Mouse (Mus musculus) midbrain, embryonic 15.5 days (tissue): Measurements from ENCODE around the gene Gm20388. TPM values are rescaled to one million over a fixed set of nuclear protein-coding genes. Genes with fewer than 3 reads are reported as not detected.

Experiments used
- ATAC-seq: fragments of 200-750 bp; cut with Nextera tagmentation; replicated peaks from 2 replicates; pipeline ENCODE4 v1.8.0; 2017; ENCODE audit warnings: moderate TSS enrichment
- H3K27ac ChIP-seq: fragments of 300-500 bp; sonication (generic); 2 replicates; pipeline ENCODE4 v1.5.1; 2015; ENCODE audit warnings: mild to moderate bottlenecking, inconsistent platforms
- H3K27me3 ChIP-seq: fragments of 300-500 bp; sonication (generic); replicated peaks from 2 replicates; pipeline ENCODE4 v1.6.1; 2015; ENCODE audit warnings: inconsistent platforms
- H3K36me3 ChIP-seq: fragments of 300-500 bp; sonication (generic); replicated peaks from 2 replicates; pipeline ENCODE4 v1.6.1; 2015; ENCODE audit warnings: inconsistent platforms
- H3K4me1 ChIP-seq: fragments of 300-500 bp; sonication (generic); 2 replicates; pipeline ENCODE4 v1.6.1; 2015; ENCODE audit warnings: inconsistent platforms
- H3K4me2 ChIP-seq: fragments of 300-500 bp; sonication (generic); 2 replicates; pipeline ENCODE4 v1.6.1; 2015; ENCODE audit warnings: inconsistent platforms, mild to moderate bottlenecking, moderate library complexity
- H3K4me3 ChIP-seq: fragments of 300-500 bp; sonication (generic); 2 replicates; pipeline ENCODE4 v1.5.1; 2015; ENCODE audit warnings: mild to moderate bottlenecking, inconsistent platforms
- H3K9ac ChIP-seq: fragments of 300-500 bp; sonication (generic); 2 replicates; pipeline ENCODE4 v1.6.1; 2015; ENCODE audit warnings: mild to moderate bottlenecking, inconsistent platforms
- H3K9me3 ChIP-seq: fragments of 300-500 bp; sonication (generic); 2 replicates; pipeline ENCODE4 v1.6.1; 2016; ENCODE audit warnings: inconsistent platforms
- WGBS: fragments of 180-500 bp; shearing (Covaris S2); methylation state at CpG from one replicate; pipeline ENCODE4 v1.1.7; 2015; ENCODE audit warnings: mixed read lengths; 5-methylcytosine and 5-hydroxymethylcytosine counted together
- polyA plus RNA-seq: library from polyadenylated mRNA; unstranded; fragments of >200 nt; fragmentation: Nextera tagmentation; extraction: Ambion mirVana; gene quantifications from 2 replicates; pipeline ENCODE4 v1.2.1, GENCODE M21; 2015

The Gm20388 gene
- polyA plus RNA-seq, 1 experiment from 2014 or later: 5.6 TPM

DNA sequence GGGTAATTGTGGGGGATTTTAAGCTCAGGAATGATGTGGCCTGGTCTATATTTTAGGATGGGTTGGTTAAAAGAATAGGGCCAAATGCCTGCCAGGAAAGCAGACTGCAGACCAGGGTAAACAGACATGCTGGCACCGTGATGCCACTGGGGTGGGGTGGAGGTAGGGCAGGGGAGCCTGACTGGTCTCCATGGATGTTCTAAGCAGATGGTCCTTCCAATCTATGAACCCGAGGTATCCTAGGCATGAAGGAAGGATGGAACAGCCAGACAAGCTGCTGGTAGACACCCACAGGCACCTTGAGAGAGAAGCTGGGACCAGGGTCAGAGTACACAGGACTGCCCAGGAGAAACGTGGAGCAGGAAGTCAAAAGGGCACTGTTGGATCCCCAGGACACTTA is 3936.9 kb downstream of the Gm20388 start:
- no peak for ATAC-seq
- Histone ChIP-seq H3K4me3 (no peak overlapping the region), H3K4me1 (no peaks in the 10 kb centered on the region), H3K9me3 (no peaks in the 10 kb centered on the region), H3K9ac (no peak overlapping the region), H3K36me3 (no peaks in the 10 kb centered on the region), H3K4me2 (no peak overlapping the region), H3K27ac (no peak overlapping the region), H3K27me3 (no peaks in the 10 kb centered on the region)
- WGBS: 70% methylated on average over 3 of the region's 3 CpGs

DNA sequence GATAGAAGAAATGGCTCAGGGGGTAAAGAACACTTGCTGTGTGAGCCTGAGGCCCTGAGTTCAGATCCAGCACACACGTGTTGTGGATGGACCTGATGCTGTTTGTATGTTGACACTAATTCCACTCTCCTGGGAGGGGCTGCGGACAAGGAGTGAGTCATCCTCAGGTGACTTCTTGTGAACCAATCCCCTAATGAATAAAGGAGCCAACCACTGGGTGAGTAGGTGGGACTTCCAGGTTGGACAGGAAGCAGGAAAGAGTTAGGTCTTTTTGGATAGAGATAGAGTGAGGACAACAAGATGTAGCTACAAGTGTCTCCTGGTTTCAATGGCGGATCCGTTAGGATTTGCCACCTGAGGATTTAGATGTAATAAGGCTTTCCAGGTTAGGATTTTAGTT is 3938.7 kb downstream of the Gm20388 start:
- no peak for ATAC-seq
- Histone ChIP-seq H3K9ac (no peak overlapping the region), H3K27ac (no peak overlapping the region), H3K36me3 (no peaks in the 10 kb centered on the region), H3K27me3 (no peaks in the 10 kb centered on the region), H3K4me2 (no peak overlapping the region), H3K4me3 (no peak overlapping the region), H3K9me3 (no peaks in the 10 kb centered on the region), H3K4me1 (no peaks in the 10 kb centered on the region)
- 90% methylated on average over 4 of the region's 4 CpGs for WGBS

DNA sequence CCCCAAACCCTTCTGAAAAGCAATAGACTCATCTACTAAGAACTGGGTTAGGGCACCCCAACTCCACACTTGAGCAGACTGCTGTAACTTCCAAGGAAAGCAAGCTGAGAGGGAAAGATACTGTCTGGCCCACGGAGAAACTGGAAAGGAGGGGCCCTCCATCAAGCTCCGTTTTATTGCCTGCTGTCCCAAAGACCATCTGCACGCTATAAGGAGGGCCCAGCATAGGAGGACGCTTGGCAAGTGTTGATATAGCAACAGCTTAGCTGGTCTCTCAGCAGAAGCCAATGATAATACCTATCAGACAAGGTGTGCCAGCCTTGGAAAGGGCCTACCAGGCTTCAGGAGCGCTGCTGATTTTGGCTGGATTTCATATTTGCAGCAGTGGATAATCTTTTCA is 3940.9 kb downstream of the Gm20388 start:
- no peak overlapping the region for H3K4me3 ChIP-seq
- WGBS: 68% methylated on average over 5 of the region's 5 CpGs

DNA sequence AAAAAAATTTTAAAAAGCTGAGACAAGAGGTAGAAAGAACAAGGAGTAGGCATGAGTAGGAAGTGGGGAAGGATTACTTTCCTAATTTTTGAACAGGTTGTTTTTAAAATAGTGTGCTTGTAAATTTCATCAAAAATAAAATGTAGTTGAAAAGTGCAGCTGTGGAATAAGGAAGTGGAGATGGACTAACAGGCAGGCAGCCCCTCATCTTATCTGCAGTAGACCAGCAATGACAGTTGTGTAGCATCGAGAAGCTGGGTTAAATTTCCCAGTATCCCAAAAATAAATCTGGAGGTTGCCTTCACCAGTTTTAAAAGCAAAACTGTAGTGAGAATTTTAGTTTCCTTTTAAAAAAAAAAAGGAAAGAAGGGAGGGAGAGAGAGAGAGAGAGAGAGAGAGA is 3943.6 kb downstream of the Gm20388 start:
- peaks cover 14% of the 10 kb centered on the region for H3K4me1 ChIP-seq
- H3K36me3 ChIP-seq: no peaks in the 10 kb centered on the region
- H3K4me2 ChIP-seq: no peak overlapping the region
- H3K27ac ChIP-seq: no peak overlapping the region
- no peaks in the 10 kb centered on the region for H3K27me3 ChIP-seq
- ATAC-seq: no peak
- no peak overlapping the region for H3K9ac ChIP-seq
- WGBS: 93% methylated on average over 1 of the region's 1 CpGs
- no peak overlapping the region for H3K4me3 ChIP-seq
- no peaks in the 10 kb centered on the region for H3K9me3 ChIP-seq

More for the DNA sequence above, 3940.9 kb downstream of the Gm20388 start:
- Histone ChIP-seq H3K27me3 (no peaks in the 10 kb centered on the region), H3K27ac (no peak overlapping the region), H3K36me3 (no peaks in the 10 kb centered on the region), H3K9me3 (no peaks in the 10 kb centered on the region), H3K9ac (no peak overlapping the region), H3K4me1 (no peaks in the 10 kb centered on the region), H3K4me2 (no peak overlapping the region)
- no peak for ATAC-seq

DNA sequence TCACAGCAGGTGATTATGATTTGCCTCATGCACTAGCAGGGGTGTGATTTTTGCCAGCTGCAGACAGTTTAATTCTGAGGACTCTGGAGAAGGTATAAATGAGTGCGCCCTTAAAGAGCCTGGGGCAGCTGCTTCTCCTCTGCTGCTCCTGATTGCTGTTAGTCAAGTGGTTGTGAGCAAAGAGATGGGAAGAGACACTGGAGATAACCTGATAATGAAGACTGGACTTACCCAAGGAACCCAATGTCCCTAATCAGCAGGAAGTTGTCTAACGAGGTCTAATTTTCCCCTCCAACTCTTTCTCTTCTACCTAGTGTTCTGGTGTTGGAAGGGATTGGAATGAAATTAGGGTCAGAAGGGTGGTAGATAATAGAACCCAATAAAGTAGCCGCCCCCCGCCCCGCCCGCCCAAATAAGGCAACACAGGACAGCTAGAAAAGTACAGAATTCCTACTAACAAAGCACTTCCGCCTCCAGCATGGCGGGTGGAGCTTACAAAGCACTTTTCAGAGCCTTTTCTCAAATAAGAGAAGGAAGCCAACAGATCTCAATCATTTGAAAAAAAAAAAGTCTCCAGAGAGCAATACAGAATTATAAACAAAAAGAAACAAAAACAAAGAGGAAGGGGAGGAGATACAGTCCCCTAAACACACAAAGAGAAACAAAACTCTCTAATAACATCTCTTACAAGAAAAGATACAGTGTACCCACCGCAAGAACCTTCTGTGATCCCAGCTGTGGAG is 3944.3 kb downstream of the Gm20388 start:
- Histone ChIP-seq H3K4me1 (peaks cover 14% of the 10 kb centered on the region), H3K36me3 (no peaks in the 10 kb centered on the region), H3K27me3 (no peaks in the 10 kb centered on the region), H3K4me2 (no peak overlapping the region), H3K4me3 (no peak overlapping the region), H3K9ac (no peak overlapping the region), H3K27ac (no peak overlapping the region), H3K9me3 (no peaks in the 10 kb centered on the region)
- no peak for ATAC-seq
- WGBS: 88% methylated on average over 9 of the region's 9 CpGs

DNA sequence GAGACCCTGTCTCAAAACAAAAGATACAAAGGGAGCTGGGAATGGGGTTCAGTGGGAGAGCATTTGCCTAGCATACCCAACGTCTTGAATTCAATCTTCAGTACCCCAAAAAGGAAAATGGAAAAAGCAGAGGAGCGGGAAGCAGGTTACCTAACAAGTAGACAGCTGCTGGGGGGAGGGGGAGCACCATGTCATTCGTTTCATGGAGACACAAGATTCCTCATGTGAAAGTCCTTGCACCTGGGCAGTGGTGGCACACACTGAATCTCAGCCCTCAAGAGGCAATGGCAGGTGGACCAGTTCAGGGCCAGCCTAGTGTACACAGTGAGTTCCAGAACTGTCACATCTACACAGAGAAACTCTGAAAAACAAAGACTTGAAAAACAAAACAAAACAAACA is 3946.7 kb downstream of the Gm20388 start:
- H3K36me3 ChIP-seq: no peaks in the 10 kb centered on the region
- no peak overlapping the region for H3K4me2 ChIP-seq
- H3K4me1 ChIP-seq: peaks cover 14% of the 10 kb centered on the region
- ATAC-seq: no peak
- H3K27ac ChIP-seq: no peak overlapping the region
- no peaks in the 10 kb centered on the region for H3K27me3 ChIP-seq
- H3K4me3 ChIP-seq: no peak overlapping the region
- no peak overlapping the region for H3K9ac ChIP-seq
- H3K9me3 ChIP-seq: no peaks in the 10 kb centered on the region
- 70% methylated on average over 3 of the region's 3 CpGs for WGBS

DNA sequence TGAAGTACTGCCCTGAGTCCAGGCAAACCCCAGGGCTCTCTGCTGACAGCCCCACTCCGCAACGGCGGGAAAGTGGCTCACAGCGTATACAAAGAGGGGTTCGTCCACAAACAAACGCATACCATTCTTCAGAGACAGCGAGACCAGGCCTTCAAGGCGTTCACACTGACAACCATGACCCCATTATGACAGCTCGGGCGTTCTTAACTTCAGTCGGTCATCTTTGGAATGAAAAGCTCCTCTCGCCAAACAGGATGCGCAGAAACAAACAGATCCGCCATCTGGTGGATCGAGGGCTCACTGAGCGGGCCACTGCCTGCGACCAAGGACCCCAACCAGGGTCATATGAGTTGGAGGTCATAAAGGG is 3947.9 kb downstream of the Gm20388 start:
- peak overlapping the region; percentile 89 for H3K9ac ChIP-seq
- H3K27ac ChIP-seq: peak overlapping the region; percentile 87
- WGBS: under 1% methylated on average over 17 of the region's 17 CpGs
- 0 out of 2 replicates have a peak, but pooled peaks cover 4% of the 10 kb centered on the region for H3K27me3 ChIP-seq
- H3K9me3 ChIP-seq: no peaks in the 10 kb centered on the region
- H3K36me3 ChIP-seq: no peaks in the 10 kb centered on the region
- peaks cover 14% of the 10 kb centered on the region for H3K4me1 ChIP-seq
- peak overlapping the region; percentile 86 for H3K4me2 ChIP-seq
- peak; percentile 27 for ATAC-seq
- peak overlapping the region; percentile 96 for H3K4me3 ChIP-seq

DNA sequence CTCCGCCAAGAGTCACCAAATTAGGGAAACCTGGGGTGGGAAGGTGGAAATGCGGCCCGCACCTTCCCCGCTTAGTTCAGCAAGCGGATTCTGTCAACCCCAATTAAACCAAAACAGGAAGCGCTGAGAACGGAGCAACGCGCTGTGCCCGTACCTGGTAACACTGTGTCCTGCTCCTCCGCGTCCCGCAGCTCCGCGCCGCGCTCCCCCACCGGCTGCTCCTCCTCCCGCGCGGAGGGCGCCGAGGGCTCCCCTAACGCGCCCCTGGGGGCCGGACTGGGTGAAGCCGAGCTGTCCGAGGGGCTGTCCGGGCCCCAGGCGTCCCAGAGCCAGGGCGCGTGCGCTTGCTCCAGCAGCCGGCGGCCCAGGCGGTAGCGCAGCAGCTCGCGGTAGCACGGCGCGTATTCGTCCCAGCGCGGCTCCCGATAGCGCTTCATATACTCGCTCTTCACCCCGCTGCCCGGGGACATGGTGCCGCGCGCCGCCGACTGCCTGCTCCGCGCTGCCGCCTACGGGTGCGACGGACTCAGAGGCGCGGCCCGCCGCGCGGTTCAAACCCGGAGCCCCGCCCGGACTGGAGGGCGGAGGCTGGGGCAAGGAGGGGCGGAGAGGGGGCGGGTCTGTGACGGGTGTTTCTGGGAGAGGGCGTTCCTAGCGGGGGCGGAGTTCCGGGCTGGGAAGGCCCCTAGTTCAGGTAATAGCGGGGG is 3948.5 kb downstream of the Gm20388 start:
- WGBS: under 1% methylated on average over 72 of the region's 79 CpGs
- ATAC-seq: peak; percentile 95
- Histone ChIP-seq H3K9ac (peak overlapping the region; percentile 89), H3K27me3 (0 out of 2 replicates have a peak, but pooled peaks cover 4% of the 10 kb centered on the region), H3K36me3 (no peaks in the 10 kb centered on the region), H3K4me2 (peak overlapping the region; percentile 86), H3K4me1 (peaks cover 16% of the 10 kb centered on the region), H3K4me3 (peak overlapping the region; percentile 96), H3K9me3 (no peaks in the 10 kb centered on the region), H3K27ac (peak overlapping the region; percentile 87)

DNA sequence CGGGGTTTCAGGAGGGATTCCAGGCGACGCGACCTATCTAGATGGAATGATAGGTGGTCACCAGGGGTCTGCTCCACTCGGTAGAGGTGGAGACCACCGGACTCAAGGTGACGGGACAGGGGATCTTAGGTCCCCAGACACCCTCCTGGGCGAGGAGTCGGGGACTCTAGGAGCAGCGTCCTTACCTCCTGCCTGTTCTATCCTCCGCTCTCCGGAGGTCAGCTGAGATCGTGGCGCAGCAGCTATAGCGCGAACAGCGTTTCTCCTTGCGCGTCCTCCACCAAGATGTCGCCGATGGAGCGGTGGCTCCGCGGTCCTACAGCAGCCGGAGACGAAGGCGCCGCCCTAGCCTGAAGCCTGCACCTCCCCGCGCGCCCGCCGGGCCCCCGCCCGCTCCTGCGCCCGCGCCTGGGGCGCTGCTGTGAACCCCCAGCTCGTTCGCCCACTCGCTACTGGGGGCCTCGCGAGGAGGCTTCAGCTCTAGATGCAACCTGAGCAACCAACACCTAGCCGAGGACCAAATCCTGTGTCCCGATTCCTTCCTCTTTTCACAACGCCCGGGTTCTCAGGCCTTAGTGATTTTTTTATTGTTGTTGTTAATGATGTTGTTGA is 3949.1 kb downstream of the Gm20388 start, which contains the start of gene Ccsap:
TSS of gene Ccsap (minus strand) at position 562 of the 612 bp plus-strand sequence.
- peak; percentile 71; the same call in 1 of the 2 replicates for ATAC-seq
- Histone ChIP-seq H3K27ac (peak within 1 kb of the TSS; percentile 87), H3K9ac (peak within 1 kb of the TSS; percentile 89), H3K27me3 (0 out of 2 replicates have a peak, but pooled peaks cover 4% of the 10 kb centered on the region), H3K36me3 (no peaks in the 10 kb centered on the region), H3K4me3 (peak within 1 kb of the TSS; percentile 96), H3K4me1 (peaks cover 19% of the 10 kb centered on the region), H3K4me2 (peak within 1 kb of the TSS; percentile 86), H3K9me3 (no peaks in the 10 kb centered on the region)
- WGBS: 1% methylated on average over 48 of the region's 48 CpGs

DNA sequence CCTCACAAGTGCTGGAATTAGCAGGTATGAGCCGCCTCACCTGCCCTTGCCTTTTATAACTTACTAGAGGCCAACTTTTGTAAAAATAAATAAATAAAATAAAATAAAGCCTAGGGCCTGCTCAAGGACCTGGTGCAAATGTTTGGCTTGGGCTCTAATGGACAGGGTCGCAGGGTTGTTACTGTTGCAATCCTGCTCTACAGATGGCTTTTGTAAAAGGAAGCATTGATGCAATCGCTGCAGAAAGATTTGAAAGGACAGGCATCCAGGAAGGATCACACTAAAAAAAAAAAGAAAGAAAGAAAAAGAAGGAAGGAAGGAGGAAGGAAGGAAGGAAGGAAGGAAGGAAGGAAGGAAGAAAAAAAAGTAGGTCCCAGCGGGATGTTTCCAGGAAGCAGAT is 3949.7 kb downstream of the Gm20388 start:
- 0 out of 2 replicates have a peak, but pooled peaks cover 4% of the 10 kb centered on the region for H3K27me3 ChIP-seq
- no peak for ATAC-seq
- H3K4me2 ChIP-seq: peak overlapping the region; percentile 86
- H3K36me3 ChIP-seq: no peaks in the 10 kb centered on the region
- peak overlapping the region; percentile 87; the same call in 1 of the 2 replicates for H3K27ac ChIP-seq
- no peaks in the 10 kb centered on the region for H3K9me3 ChIP-seq
- peak overlapping the region; percentile 96 for H3K4me3 ChIP-seq
- H3K4me1 ChIP-seq: peaks cover 19% of the 10 kb centered on the region
- H3K9ac ChIP-seq: no peak overlapping the region
- 77% methylated on average over 4 of the region's 4 CpGs for WGBS

DNA sequence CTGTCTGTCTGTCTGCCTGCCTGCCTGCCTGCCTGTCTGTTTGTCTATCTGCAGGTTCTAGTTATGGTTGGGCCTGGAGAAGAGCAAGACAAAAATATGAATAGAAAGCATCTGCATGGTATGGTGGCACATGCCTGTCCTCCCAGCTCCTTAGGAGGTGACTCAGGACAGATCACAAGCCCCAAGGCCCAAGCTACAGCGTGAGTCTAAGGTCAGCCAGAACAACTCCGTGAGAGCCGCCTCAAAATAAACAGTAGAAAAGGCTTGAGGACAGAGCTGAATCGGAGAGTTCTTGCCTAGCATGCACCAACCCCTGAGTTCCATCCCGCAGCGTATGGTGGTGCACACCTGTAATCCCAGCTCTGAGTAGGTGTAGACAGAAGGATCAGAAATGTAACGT is 3955.1 kb downstream of the Gm20388 start:
- H3K4me3 ChIP-seq: no peak overlapping the region
- ATAC-seq: no peak
- WGBS: 80% methylated on average over 7 of the region's 7 CpGs

DNA sequence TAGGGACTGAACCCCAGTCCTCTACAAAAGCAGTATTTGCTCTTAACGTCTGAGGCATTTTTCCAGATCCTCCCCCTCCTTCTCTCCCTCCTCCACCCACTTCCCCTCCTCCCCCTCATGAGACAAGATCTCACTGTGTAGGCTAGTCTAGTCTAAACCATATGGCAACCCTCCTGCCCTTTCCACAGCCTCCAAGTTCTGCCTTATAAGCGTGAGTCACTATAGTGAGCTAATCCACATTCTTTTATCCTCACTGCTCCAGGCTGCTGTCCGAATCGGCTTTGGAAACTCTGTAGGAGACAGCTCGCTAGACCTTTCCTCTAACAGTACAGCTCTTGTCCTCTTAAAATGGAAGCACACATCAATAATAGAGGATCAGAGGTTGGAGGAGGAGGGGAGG is 3956.3 kb downstream of the Gm20388 start:
- ATAC-seq: no peak
- WGBS: 23% methylated on average over 5 of the region's 5 CpGs
- Histone ChIP-seq H3K9me3 (no peaks in the 10 kb centered on the region), H3K4me3 (no peak overlapping the region), H3K27me3 (0 out of 2 replicates have a peak, but pooled peaks cover 4% of the 10 kb centered on the region), H3K4me1 (peaks cover 4% of the 10 kb centered on the region), H3K27ac (no peak overlapping the region), H3K4me2 (no peak overlapping the region), H3K9ac (no peak overlapping the region), H3K36me3 (no peaks in the 10 kb centered on the region)

More for the DNA sequence above, 3955.1 kb downstream of the Gm20388 start:
- peaks cover 4% of the 10 kb centered on the region for H3K4me1 ChIP-seq
- 0 out of 2 replicates have a peak, but pooled peaks cover 4% of the 10 kb centered on the region for H3K27me3 ChIP-seq
- H3K9ac ChIP-seq: no peak overlapping the region
- H3K36me3 ChIP-seq: no peaks in the 10 kb centered on the region
- H3K9me3 ChIP-seq: no peaks in the 10 kb centered on the region
- H3K4me2 ChIP-seq: no peak overlapping the region
- no peak overlapping the region for H3K27ac ChIP-seq
